Mouse (Mus musculus): ENCODE measurements around the gene Gm12184. TPM values are rescaled to one million over a fixed set of nuclear protein-coding genes. Genes with fewer than 3 reads are reported as not detected.
"Not testable (repeated sequence)": the region's sequence is repeated elsewhere in the genome, so short reads cannot be mapped to it uniquely, and the experiment has no call there.

The Gm12184 gene
- polyA plus RNA-seq (2012; rRNA removed) = 20.8 and 23.2 TPM in 2 replicates

GRCm38 (mm10) chr11:48825979-48826751, at the start of gene Gm12184, which contains the start of gene Trim7:
Gm12184 (minus strand) TSS chr11:48826655.
Trim7 (plus strand) TSS chr11:48826140.
- not testable (repeated sequence) for DNase-seq (ENCODE audit: low spot score)

- not testable (repeated sequence) for DNase-seq (ENCODE audit: low spot score)
Measured at GRCm38 (mm10) chr11:48875343-48875837, 48.9 kb upstream of the Gm12184 start.

GRCm38 (mm10) chr11:48874465-48874864, 48.0 kb upstream of the Gm12184 start:
- no peak for DNase-seq (ENCODE audit: low spot score)

GRCm38 (mm10) chr11:48873591-48874290, 47.3 kb upstream of the Gm12184 start:
- no peak for DNase-seq (ENCODE audit: low spot score)

- no peak for DNase-seq (ENCODE audit: low spot score)
Measured at GRCm38 (mm10) chr11:48872695-48873300, 46.3 kb upstream of the Gm12184 start.

GRCm38 (mm10) chr11:48871817-48872541, 45.5 kb upstream of the Gm12184 start:
- DNase-seq (ENCODE audit: low spot score) = no peak

GRCm38 (mm10) chr11:48871201-48871772, 44.8 kb upstream of the Gm12184 start, which contains the start of gene Irgm1:
Irgm1 (minus strand) TSS chr11:48871683.
- DNase-seq (ENCODE audit: low spot score) = no peak

GRCm38 (mm10) chr11:48870781-48871180, 44.3 kb upstream of the Gm12184 start:
- no peak for DNase-seq (ENCODE audit: low spot score)

- no peak for DNase-seq (ENCODE audit: low spot score)
Measured at GRCm38 (mm10) chr11:48869380-48870110, 43.1 kb upstream of the Gm12184 start.

GRCm38 (mm10) chr11:48866481-48866880, 40.0 kb upstream of the Gm12184 start:
- DNase-seq (ENCODE audit: low spot score) = no peak

GRCm38 (mm10) chr11:48863808-48864207, 37.4 kb upstream of the Gm12184 start:
- DNase-seq (ENCODE audit: low spot score) = no peak

- DNase-seq (ENCODE audit: low spot score) = no peak
Measured at GRCm38 (mm10) chr11:48862784-48863319, 36.4 kb upstream of the Gm12184 start.

GRCm38 (mm10) chr11:48859014-48859413, 32.6 kb upstream of the Gm12184 start:
- DNase-seq (ENCODE audit: low spot score) = no peak

GRCm38 (mm10) chr11:48853474-48854180, 27.2 kb upstream of the Gm12184 start:
- peak; percentile 93 for DNase-seq (ENCODE audit: low spot score)

GRCm38 (mm10) chr11:48852624-48853473, 26.4 kb upstream of the Gm12184 start:
- DNase-seq (ENCODE audit: low spot score) = no peak

GRCm38 (mm10) chr11:48852190-48852589, 25.7 kb upstream of the Gm12184 start:
- no peak for DNase-seq (ENCODE audit: low spot score)

- DNase-seq (ENCODE audit: low spot score) = no peak
Measured at GRCm38 (mm10) chr11:48851270-48851995, 25.0 kb upstream of the Gm12184 start.

- no peak for DNase-seq (ENCODE audit: low spot score)
Measured at GRCm38 (mm10) chr11:48850240-48850639, 23.8 kb upstream of the Gm12184 start.

Measured in urinary bladder, adult 2 months (tissue).